In genomic region chr1:159594099-159595058, GRCm38 (mm10) we compare ENCODE assay signal across 12 mouse cellular contexts.
DNase-seq lines count a peak whose midpoint lies in the region; ATAC-seq lines count a peak whose summit lies in the region.
"Had no signal": no experiment of that assay in that cellular context is flagged by ENCODE, and none has a peak within 500 bp of the region (broad histone marks: within the 10 kb centered on the region; RNA-seq: fewer than 3 reads in every experiment).

No protein-coding gene starts in this region.

- peak overlapping the region; percentile 12; the same call in 1 of the 2 replicates for H3K27ac ChIP-seq in heart, embryonic 13.5 days (replicated peaks)
- 0 out of 2 replicates have a peak overlapping the region, but pooled peaks have one; percentile 22 for H3K27ac ChIP-seq in forebrain, embryonic 14.5 days (ENCODE audit: low read depth, low read length)
- peak overlapping the region; percentile 58 for H3K27ac ChIP-seq in midbrain, embryonic 16.5 days (ENCODE audit: low read length)
- H3K27ac ChIP-seq in limb, embryonic 10.5 days, result no peak overlapping the region
- H3K27ac ChIP-seq: embryonic facial prominence, embryonic 12.5 days; limb, embryonic 15.5 days had no signal

- no peaks in the 10 kb centered on the region for H3K36me3 ChIP-seq in heart, embryonic 13.5 days
- no peaks in the 10 kb centered on the region for H3K36me3 ChIP-seq in forebrain, embryonic 14.5 days (ENCODE audit: control insufficient read depth, insufficient read depth, low read length)
- no peaks in the 10 kb centered on the region for H3K36me3 ChIP-seq in midbrain, embryonic 16.5 days (ENCODE audit: control insufficient read depth, insufficient read depth, low read length)
- H3K36me3 ChIP-seq in limb, embryonic 10.5 days, result no peaks in the 10 kb centered on the region
- H3K36me3 ChIP-seq: embryonic facial prominence, embryonic 12.5 days; limb, embryonic 15.5 days had no signal

- DNase-seq in heart, postnatal 36 days, result no peak
- DNase-seq in cerebellum, adult 18-20 months, result peak; percentile 33 to 43
- peak; percentile 94 for DNase-seq in forebrain, embryonic 14.5 days (ENCODE audit: low spot score)
- no peak for DNase-seq in limb, embryonic 10.5 days (ENCODE audit: low spot score)
- DNase-seq in right cerebral cortex, postnatal 25 days, result no peak
- DNase-seq: kidney, postnatal 14 days; thymus, postnatal 4 days had no signal

- no peak overlapping the region for H3K4me2 ChIP-seq in heart, embryonic 13.5 days
- H3K4me2 ChIP-seq in forebrain, embryonic 14.5 days (ENCODE audit: low read length), result no peak overlapping the region
- H3K4me2 ChIP-seq in midbrain, embryonic 16.5 days (ENCODE audit: low read length), result no peak overlapping the region
- H3K4me2 ChIP-seq: embryonic facial prominence, embryonic 12.5 days; limb, embryonic 15.5 days had no signal

- H3K9ac ChIP-seq in heart, embryonic 13.5 days, result no peak overlapping the region
- 0 out of 2 replicates have a peak overlapping the region, but pooled peaks have one; percentile 0 for H3K9ac ChIP-seq in forebrain, embryonic 14.5 days (ENCODE audit: low read length)
- H3K9ac ChIP-seq in midbrain, embryonic 16.5 days (ENCODE audit: low read depth, low read length), result no peak overlapping the region; the same call in 1 of the 2 replicates
- H3K9ac ChIP-seq: embryonic facial prominence, embryonic 12.5 days; limb, embryonic 15.5 days had no signal

- no peak overlapping the region for H3K4me3 ChIP-seq in heart, embryonic 13.5 days
- H3K4me3 ChIP-seq in forebrain, embryonic 14.5 days (ENCODE audit: low read depth, low read length), result no peak overlapping the region
- no peak overlapping the region for H3K4me3 ChIP-seq in midbrain, embryonic 16.5 days (ENCODE audit: low read depth, low read length)
- H3K4me3 ChIP-seq in limb, embryonic 10.5 days, result no peak overlapping the region
- H3K4me3 ChIP-seq: embryonic facial prominence, embryonic 12.5 days; limb, embryonic 15.5 days had no signal

- H3K27me3 ChIP-seq in heart, embryonic 13.5 days (replicated peaks), result no peaks in the 10 kb centered on the region
- H3K27me3 ChIP-seq in forebrain, embryonic 14.5 days (replicated peaks; ENCODE audit: control insufficient read depth, insufficient read depth, low read length), result no peaks in the 10 kb centered on the region
- no peaks in the 10 kb centered on the region for H3K27me3 ChIP-seq in midbrain, embryonic 16.5 days (ENCODE audit: control insufficient read depth, insufficient read depth, low read depth, low read length)
- H3K27me3 ChIP-seq in limb, embryonic 10.5 days (ENCODE audit: low read depth, poor library complexity, severe bottlenecking), result no peaks in the 10 kb centered on the region
- H3K27me3 ChIP-seq: embryonic facial prominence, embryonic 12.5 days; limb, embryonic 15.5 days had no signal

- intact Hi-C loops in heart, postnatal 36 days (cut with DNase I), result no loop called here

- 80% methylated on average over 14 of the region's 14 CpGs for WGBS in heart, embryonic 13.5 days
- WGBS in forebrain, embryonic 14.5 days, result 27% methylated on average over 14 of the region's 14 CpGs
- WGBS in midbrain, embryonic 16.5 days, result 49% methylated on average over 14 of the region's 14 CpGs
- 92% methylated on average over 14 of the region's 14 CpGs for WGBS in limb, embryonic 10.5 days

- H3K4me1 ChIP-seq in heart, embryonic 13.5 days, result peaks cover 39% of the 10 kb centered on the region
- H3K4me1 ChIP-seq in forebrain, embryonic 14.5 days (ENCODE audit: control insufficient read depth, insufficient read depth, low read length), result peaks cover 13% of the 10 kb centered on the region
- H3K4me1 ChIP-seq in midbrain, embryonic 16.5 days (ENCODE audit: control insufficient read depth, insufficient read depth, low read length), result peaks cover 7% of the 10 kb centered on the region; the same call in 1 of the 2 replicates
- no peaks in the 10 kb centered on the region for H3K4me1 ChIP-seq in limb, embryonic 10.5 days
- H3K4me1 ChIP-seq: embryonic facial prominence, embryonic 12.5 days; limb, embryonic 15.5 days had no signal

- no peak for ATAC-seq in heart, embryonic 13.5 days (ENCODE audit: extremely low read depth, insufficient number of reproducible peaks, low FRiP score, low TSS enrichment)
- peak; percentile 95 for ATAC-seq in forebrain, embryonic 14.5 days
- ATAC-seq in midbrain, embryonic 16.5 days, result peak; percentile 81
- no peak for ATAC-seq in inflammation-experienced regulatory T-cells, adult 6 months

- H3K9me3 ChIP-seq in heart, embryonic 13.5 days, result no peaks in the 10 kb centered on the region
- no peaks in the 10 kb centered on the region for H3K9me3 ChIP-seq in forebrain, embryonic 14.5 days (replicated peaks; ENCODE audit: control insufficient read depth, low read length)
- H3K9me3 ChIP-seq in midbrain, embryonic 16.5 days (replicated peaks; ENCODE audit: control insufficient read depth, low read length, poor library complexity, severe bottlenecking), result no peaks in the 10 kb centered on the region
- H3K9me3 ChIP-seq in limb, embryonic 10.5 days (replicated peaks), result no peaks in the 10 kb centered on the region
- H3K9me3 ChIP-seq: embryonic facial prominence, embryonic 12.5 days; limb, embryonic 15.5 days had no signal

Comparison
In these comparisons a context has a peak if more than half of its experiments do, and no peak if none do; other contexts are left out.
1. ATAC-seq: peak in forebrain, embryonic 14.5 days (single experiment) and midbrain, embryonic 16.5 days (single experiment); none in heart, embryonic 13.5 days (single experiment) and inflammation-experienced regulatory T-cells, adult 6 months (single experiment).
2. DNase-seq: peak in cerebellum, adult 18-20 months (2 of 2) and forebrain, embryonic 14.5 days (single experiment); none in heart, postnatal 36 days (0 of 2), limb, embryonic 10.5 days (single experiment) and right cerebral cortex, postnatal 25 days (single experiment).